Comparison of ENCODE assay signal across 8 mouse cellular contexts in the genomic region with DNA sequence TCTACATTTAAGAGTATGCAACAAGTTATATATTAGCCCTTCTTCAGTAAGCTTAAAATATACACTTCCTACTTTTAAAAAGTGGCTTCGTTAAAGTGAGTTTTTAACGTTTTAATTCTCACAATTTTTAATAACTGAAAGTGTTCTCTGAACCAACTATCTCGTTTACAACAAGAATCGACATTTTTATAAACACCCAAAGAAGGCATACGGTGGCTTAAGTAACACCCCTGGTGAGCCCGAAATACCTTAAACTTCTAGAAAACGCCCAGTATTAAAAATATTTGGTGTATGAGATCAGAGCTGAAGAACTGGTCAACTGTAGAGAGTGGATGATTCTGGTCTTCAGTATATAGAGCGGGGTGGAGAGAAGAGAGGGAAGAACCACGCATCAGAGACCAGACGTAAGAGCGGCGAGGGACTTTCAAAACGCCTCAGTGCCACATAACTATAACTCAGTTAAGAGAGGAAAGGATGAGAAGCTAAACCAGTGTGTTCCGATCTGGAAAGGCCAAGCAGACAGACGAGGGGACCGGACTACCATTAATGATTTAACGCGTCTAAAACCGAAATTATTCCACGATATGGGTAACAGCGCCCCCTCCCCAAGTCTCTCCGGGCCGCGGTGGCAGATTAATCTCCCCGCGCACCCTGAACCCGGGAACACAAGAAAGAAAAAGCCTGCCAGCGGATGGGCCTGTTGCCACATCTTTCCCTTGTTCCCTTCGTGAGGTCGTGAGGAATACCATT. TPM values are rescaled to one million over a fixed set of nuclear protein-coding genes. Genes with fewer than 3 reads are reported as not detected.
A peak's percentile ranks its signal among the peaks of the same experiment; 100 is the strongest.
DNase-seq lines count a peak whose midpoint lies in the region; ATAC-seq and TF ChIP-seq lines count a peak whose summit lies in the region.

No protein-coding gene starts in this region.

- peak overlapping the region; percentile 99 for H3K4me3 ChIP-seq in lung, embryonic 14.5 days (ENCODE audit: low read depth, low read length)
- H3K4me3 ChIP-seq in embryonic facial prominence, embryonic 13.5 days: peak overlapping the region; percentile 99
- peak overlapping the region; percentile 99 for H3K4me3 ChIP-seq in intestine, embryonic 15.5 days (replicated peaks)
- peak overlapping the region; percentile 99 for H3K4me3 ChIP-seq in midbrain, embryonic 13.5 days (replicated peaks)

- peak; percentile 21; the same call in 1 of the 2 replicates for TF ChIP-seq CTCF in lung, embryonic 14.5 days (IDR thresholded peaks at IDR 0.05; ENCODE audit: low read depth)

- peaks cover 6% of the 10 kb centered on the region for H3K4me1 ChIP-seq in lung, embryonic 14.5 days (ENCODE audit: insufficient read depth)
- H3K4me1 ChIP-seq in embryonic facial prominence, embryonic 13.5 days: peaks cover 18% of the 10 kb centered on the region
- 0 out of 2 replicates have a peak, but pooled peaks cover 7% of the 10 kb centered on the region for H3K4me1 ChIP-seq in intestine, embryonic 15.5 days (replicated peaks)
- H3K4me1 ChIP-seq in midbrain, embryonic 13.5 days (replicated peaks): peaks cover 29% of the 10 kb centered on the region

- peak overlapping the region; percentile 98 for H3K9ac ChIP-seq in lung, embryonic 14.5 days
- H3K9ac ChIP-seq in embryonic facial prominence, embryonic 13.5 days: peak overlapping the region; percentile 97
- H3K9ac ChIP-seq in intestine, embryonic 15.5 days: peak overlapping the region; percentile 97
- peak overlapping the region; percentile 96 for H3K9ac ChIP-seq in midbrain, embryonic 13.5 days (replicated peaks)

- ATAC-seq in CD4-positive, CD25-positive, alpha-beta regulatory T cell, adult 4 months: no peak
- no peak for ATAC-seq in lung, embryonic 14.5 days (ENCODE audit: insufficient read depth)
- no peak for ATAC-seq in embryonic facial prominence, embryonic 13.5 days (ENCODE audit: insufficient number of reproducible peaks, insufficient read depth, low FRiP score, low TSS enrichment, low read depth)
- no peak for ATAC-seq in intestine, embryonic 15.5 days
- ATAC-seq in midbrain, embryonic 13.5 days: no peak

- H3K36me3 ChIP-seq in lung, embryonic 14.5 days (ENCODE audit: insufficient read depth): no peaks in the 10 kb centered on the region
- H3K36me3 ChIP-seq in embryonic facial prominence, embryonic 13.5 days: no peaks in the 10 kb centered on the region
- H3K36me3 ChIP-seq in intestine, embryonic 15.5 days: no peaks in the 10 kb centered on the region
- no peaks in the 10 kb centered on the region for H3K36me3 ChIP-seq in midbrain, embryonic 13.5 days

- H3K27me3 ChIP-seq in lung, embryonic 14.5 days (ENCODE audit: insufficient read depth, low read length): no peaks in the 10 kb centered on the region
- H3K27me3 ChIP-seq in embryonic facial prominence, embryonic 13.5 days: no peaks in the 10 kb centered on the region
- no peaks in the 10 kb centered on the region for H3K27me3 ChIP-seq in intestine, embryonic 15.5 days (replicated peaks)
- H3K27me3 ChIP-seq in midbrain, embryonic 13.5 days: no peaks in the 10 kb centered on the region

- no peaks in the 10 kb centered on the region for H3K9me3 ChIP-seq in lung, embryonic 14.5 days (ENCODE audit: low read depth, low read length)
- no peaks in the 10 kb centered on the region for H3K9me3 ChIP-seq in embryonic facial prominence, embryonic 13.5 days
- H3K9me3 ChIP-seq in intestine, embryonic 15.5 days: no peaks in the 10 kb centered on the region
- no peaks in the 10 kb centered on the region for H3K9me3 ChIP-seq in midbrain, embryonic 13.5 days

- under 1% methylated on average over 30 of the region's 30 CpGs for WGBS in lung, embryonic 14.5 days
- whole genome bisulfite sequencing in embryonic facial prominence, embryonic 13.5 days: 1% methylated on average over 30 of the region's 30 CpGs
- under 1% methylated on average over 30 of the region's 30 CpGs for WGBS in intestine, embryonic 15.5 days
- WGBS in midbrain, embryonic 13.5 days: 1% methylated on average over 30 of the region's 30 CpGs

- DNase-seq in CD4-positive, CD25-positive, alpha-beta regulatory T cell, adult 2 months (ENCODE audit: low read depth, low spot score): peak; percentile 56
- DNase-seq in lung, embryonic 14.5 days: no peak
- DNase-seq in lung, postnatal 4 days: no peak
- peak; percentile 19 to 33 for DNase-seq in thymus, postnatal 10 days (ENCODE audit: low spot score in 2 of 2)

- H3K27ac ChIP-seq in lung, embryonic 14.5 days (ENCODE audit: low read depth): peak overlapping the region; percentile 99
- H3K27ac ChIP-seq in embryonic facial prominence, embryonic 13.5 days: peak overlapping the region; percentile 98
- H3K27ac ChIP-seq in intestine, embryonic 15.5 days: peak overlapping the region; percentile 98
- H3K27ac ChIP-seq in midbrain, embryonic 13.5 days: peak overlapping the region; percentile 96

- peak overlapping the region; percentile 82 for H3K4me2 ChIP-seq in lung, embryonic 14.5 days
- H3K4me2 ChIP-seq in embryonic facial prominence, embryonic 13.5 days: peak overlapping the region; percentile 72
- H3K4me2 ChIP-seq in intestine, embryonic 15.5 days (replicated peaks): peak overlapping the region; percentile 64
- peak overlapping the region; percentile 78 for H3K4me2 ChIP-seq in midbrain, embryonic 13.5 days (replicated peaks)

RNA-seq across cellular contexts. Expression of a gene that starts 1.3 kb away (rescaled TPM):
- polyA plus RNA-seq in CD4-positive, CD25-positive, alpha-beta regulatory T cell, adult 4 months (2017; shearing (Covaris generic)): 10 to 100 TPM; 51.7 to 77.9 TPM
- 42.3 and 42.8 TPM in 2 replicates for polyA plus RNA-seq in lung, embryonic 14.5 days (2014; fragmentation: Nextera tagmentation; extraction: Ambion mirVana)
- polyA plus RNA-seq in embryonic facial prominence, embryonic 13.5 days (2015; fragmentation: Nextera tagmentation; extraction: Ambion mirVana): 23.6 and 27.4 TPM in 2 replicates
- 20.3 and 21.4 TPM in 2 replicates for polyA plus RNA-seq in intestine, embryonic 15.5 days (2015; fragmentation: Nextera tagmentation; extraction: Ambion mirVana)
- polyA plus RNA-seq in midbrain, embryonic 13.5 days (2015; fragmentation: Nextera tagmentation; extraction: Ambion mirVana): 21.9 and 22.4 TPM in 2 replicates

RNA-seq across cellular contexts. Expression of a gene that starts 57.1 kb away (rescaled TPM):
- 1 to 10 TPM; 8.5 to 9.0 TPM for polyA plus RNA-seq in CD4-positive, CD25-positive, alpha-beta regulatory T cell, adult 4 months (2017; shearing (Covaris generic))
- 7.9 and 8.7 TPM in 2 replicates for polyA plus RNA-seq in lung, embryonic 14.5 days (2014; fragmentation: Nextera tagmentation; extraction: Ambion mirVana)
- 12.0 and 12.6 TPM in 2 replicates for polyA plus RNA-seq in embryonic facial prominence, embryonic 13.5 days (2015; fragmentation: Nextera tagmentation; extraction: Ambion mirVana)
- 9.4 and 9.9 TPM in 2 replicates for polyA plus RNA-seq in intestine, embryonic 15.5 days (2015; fragmentation: Nextera tagmentation; extraction: Ambion mirVana)
- polyA plus RNA-seq in midbrain, embryonic 13.5 days (2015; fragmentation: Nextera tagmentation; extraction: Ambion mirVana): 18.8 and 22.7 TPM in 2 replicates

Comparison
In these comparisons a context has a peak if more than half of its experiments do, and no peak if none do; other contexts are left out.
1. DNase-seq: peak in CD4-positive, CD25-positive, alpha-beta regulatory T cell, adult 2 months (single experiment) and thymus, postnatal 10 days (2 of 2); none in lung, embryonic 14.5 days (single experiment) and lung, postnatal 4 days (0 of 2).
2. Peak in every context shown above with its lines, with median percentiles within 50 percentile points of each other: H3K27ac ChIP-seq, H3K4me2 ChIP-seq, H3K4me3 ChIP-seq and H3K9ac ChIP-seq.